Mouse (Mus musculus) embryonic stem cell, embryonic (primary cell): ENCODE results near the gene Gpr183.

Experiments
- CTCF ChIA-PET, 4 experiments: fragments of 300-600 bp in 2 of 4; fragments of 350-600 bp in 2 of 4; sonication (Branson Sonifier 250); formaldehyde crosslinking; loops; one replicate each; lab custom pipeline; 2022; ENCODE audit warnings: inconsistent platforms in 2 of 4; lab: Charles Lee
- POLR2A ChIA-PET, 4 experiments: fragments of 300-600 bp in 2 of 4; fragments of 350-600 bp in 2 of 4; sonication (Branson Sonifier 250); formaldehyde crosslinking; loops; one replicate each; lab custom pipeline; 2022; ENCODE audit warnings: antibody characterized with exemption in 4 of 4, inconsistent platforms in 1 of 4; lab: Charles Lee

The Gpr183 gene

GRCm38 (mm10) chr14:121964990-121965389 is at the start of gene Gpr183:
Gpr183 (minus strand) TSS chr14:121965195.
- POLR2A ChIA-PET: interaction anchor here in 1 of 4 experiments (1.1 to 1.5 kb wide), 3 partner anchors 14 to 39 kb away, joined by 3 to 4 read pairs (median 3); no protein-coding TSS in a partner anchor
- CTCF ChIA-PET: interaction anchor here in 2 of 4 experiments (0.6 to 1.3 kb wide), 2 partner anchors 28 to 37 kb away, joined by 3 to 5 read pairs; no protein-coding TSS in a partner anchor

- ChIA-PET CTCF (interaction anchor here in 1 of 4 experiments (0.6 kb wide), 1 partner anchor 121 kb away, joined by 3 read pairs; no protein-coding TSS in a partner anchor), POLR2A (interaction anchor here in 2 of 4 experiments (1.3 to 2.0 kb wide), 6 partner anchors 8 to 82 kb away, joined by 3 to 5 read pairs (median 4); partner anchors contain the start of gene Timm8a2 (in 1 of the 2))
Measured at GRCm38 (mm10) chr14:122013417-122013951, 48.5 kb upstream of the Gpr183 start.

GRCm38 (mm10) chr14:122012814-122013213 is 47.8 kb upstream of the Gpr183 start:
- ChIA-PET POLR2A (interaction anchor here in 2 of 4 experiments (1.1 to 2.0 kb wide), 4 partner anchors 8 to 81 kb away, joined by 3 to 5 read pairs (median 4); no protein-coding TSS in a partner anchor), CTCF (interaction anchor here in 1 of 4 experiments (0.6 kb wide), 1 partner anchor 120 kb away, joined by 3 read pairs; no protein-coding TSS in a partner anchor)

GRCm38 (mm10) chr14:122012193-122012592 is 47.2 kb upstream of the Gpr183 start:
- ChIA-PET POLR2A (interaction anchor here in 1 of 4 experiments (1.1 to 1.3 kb wide), 2 partner anchors 9 to 10 kb away, joined by 3 to 4 read pairs; no protein-coding TSS in a partner anchor), CTCF (no interaction called here)

GRCm38 (mm10) chr14:122011768-122012167 is 46.8 kb upstream of the Gpr183 start:
- CTCF ChIA-PET: no interaction called here
- POLR2A ChIA-PET: interaction anchor here in 1 of 4 experiments (1.1 kb wide), 1 partner anchor 11 kb away, joined by 4 read pairs; no protein-coding TSS in a partner anchor

GRCm38 (mm10) chr14:122010301-122010700 is 45.3 kb upstream of the Gpr183 start:
- CTCF ChIA-PET: interaction anchor here in 1 of 4 experiments (0.6 kb wide), 1 partner anchor 134 kb away, joined by 4 read pairs; no protein-coding TSS in a partner anchor
- POLR2A ChIA-PET: no interaction called here

- ChIA-PET CTCF (interaction anchor here in 1 of 4 experiments (0.6 kb wide), 1 partner anchor 133 kb away, joined by 4 read pairs; no protein-coding TSS in a partner anchor), POLR2A (interaction anchor here in 3 of 4 experiments (0.7 to 1.2 kb wide), 4 partner anchors 8 to 113 kb away, joined by 3 read pairs; no protein-coding TSS in a partner anchor)
Measured at GRCm38 (mm10) chr14:122009502-122009901, 44.5 kb upstream of the Gpr183 start.

- POLR2A ChIA-PET: no interaction called here
- CTCF ChIA-PET: no interaction called here
Measured at GRCm38 (mm10) chr14:122008261-122008660, 43.3 kb upstream of the Gpr183 start.

- ChIA-PET POLR2A (interaction anchor here in 3 of 4 experiments (0.6 to 1.6 kb wide), 5 partner anchors 11 to 358 kb away, joined by 3 to 6 read pairs (median 3); no protein-coding TSS in a partner anchor), CTCF (no interaction called here)
Measured at GRCm38 (mm10) chr14:122003812-122004211, 38.8 kb upstream of the Gpr183 start.

- ChIA-PET CTCF (no interaction called here), POLR2A (interaction anchor here in 1 of 4 experiments (1.6 kb wide), 1 partner anchor 71 kb away, joined by 6 read pairs; no protein-coding TSS in a partner anchor)
Measured at GRCm38 (mm10) chr14:122002224-122002623, 37.2 kb upstream of the Gpr183 start.

GRCm38 (mm10) chr14:122000346-122001105 is 35.5 kb upstream of the Gpr183 start:
- CTCF ChIA-PET: no interaction called here
- POLR2A ChIA-PET: no interaction called here

GRCm38 (mm10) chr14:121999455-121999854 is 34.5 kb upstream of the Gpr183 start:
- ChIA-PET CTCF (interaction anchor here in 1 of 4 experiments (0.6 kb wide), 1 partner anchor 15 kb away, joined by 3 read pairs; no protein-coding TSS in a partner anchor), POLR2A (interaction anchor here in 2 of 4 experiments (0.8 to 1.2 kb wide), 4 partner anchors 51 to 73 kb away, joined by 3 read pairs; no protein-coding TSS in a partner anchor)

GRCm38 (mm10) chr14:121996786-121997185 is 31.8 kb upstream of the Gpr183 start:
- ChIA-PET CTCF (interaction anchor here in 1 of 4 experiments (0.7 kb wide), 1 partner anchor 84 kb away, joined by 3 read pairs; no protein-coding TSS in a partner anchor), POLR2A (interaction anchor here in 2 of 4 experiments (1.3 kb wide), 2 partner anchors 36 to 66 kb away, joined by 3 read pairs; no protein-coding TSS in a partner anchor)

GRCm38 (mm10) chr14:121995557-121995870 is 30.5 kb upstream of the Gpr183 start:
- ChIA-PET POLR2A (interaction anchor here in 1 of 4 experiments (1.0 kb wide), 1 partner anchor 130 kb away, joined by 4 read pairs; no protein-coding TSS in a partner anchor), CTCF (no interaction called here)

- CTCF ChIA-PET: no interaction called here
Measured at GRCm38 (mm10) chr14:121994846-121995556, 30.0 kb upstream of the Gpr183 start.

GRCm38 (mm10) chr14:121994171-121994700 is 29.2 kb upstream of the Gpr183 start:
- CTCF ChIA-PET: no interaction called here

More at GRCm38 (mm10) chr14:121994846-121995556, 30.0 kb upstream of the Gpr183 start:
- POLR2A ChIA-PET: no interaction called here

GRCm38 (mm10) chr14:121993616-121994015 is 28.6 kb upstream of the Gpr183 start:
- ChIA-PET POLR2A (interaction anchor here in 1 of 4 experiments (0.9 to 1.5 kb wide), 2 partner anchors 24 to 65 kb away, joined by 3 to 6 read pairs; no protein-coding TSS in a partner anchor), CTCF (no interaction called here)

More at GRCm38 (mm10) chr14:121994171-121994700, 29.2 kb upstream of the Gpr183 start:
- POLR2A ChIA-PET: no interaction called here
